Mouse (Mus musculus) cerebellum, adult 9-10 months (tissue): ENCODE measurements around the gene Pmm1.

Experiments used
- DNase-seq: peaks from one replicate; pipeline ENCODE4 v3.0.0; 2022

The Pmm1 gene

GRCm38 (mm10) chr15:81955414-81955813 is 5.3 kb downstream of the Pmm1 start:
- peak; percentile 27 for DNase-seq

DNA sequence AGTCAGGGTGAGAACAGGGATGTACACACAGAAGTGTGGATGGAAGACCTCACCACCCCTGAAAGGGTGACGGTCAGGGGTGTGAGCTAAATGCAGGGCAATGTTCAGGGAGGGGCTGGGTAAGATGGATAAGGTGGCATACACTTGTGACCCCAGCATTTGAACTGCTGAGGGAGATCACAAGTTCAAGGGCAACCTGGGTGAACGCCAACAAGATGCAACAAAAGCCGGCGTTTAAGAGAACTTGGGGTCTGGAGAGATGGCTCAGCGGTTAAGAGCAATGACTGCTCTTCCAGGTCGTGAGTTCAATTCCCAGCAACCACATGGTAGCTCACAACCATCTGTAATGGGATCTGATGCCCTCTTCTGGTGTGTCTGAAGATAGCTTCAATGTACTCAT is 6.0 kb downstream of the Pmm1 start:
- peak; percentile 50 for DNase-seq

GRCm38 (mm10) chr15:81954151-81954583 is 6.6 kb downstream of the Pmm1 start:
- peak; percentile 81 for DNase-seq

- no peak for DNase-seq
These were observed 8.4 kb downstream of the Pmm1 start for GRCm38 (mm10) chr15:81952310-81952709.

GRCm38 (mm10) chr15:81951159-81951558 is 9.6 kb downstream of the Pmm1 start:
- DNase-seq, result no peak

- no peak for DNase-seq
These were observed 10.0 kb downstream of the Pmm1 start for GRCm38 (mm10) chr15:81950716-81951115.

GRCm38 (mm10) chr15:81949476-81950131 is 11.1 kb downstream of the Pmm1 start:
- DNase-seq, result no peak

- DNase-seq, result no peak
These were observed 11.7 kb downstream of the Pmm1 start for GRCm38 (mm10) chr15:81949076-81949475.

- DNase-seq, result no peak
These were observed 17.5 kb downstream of the Pmm1 start for GRCm38 (mm10) chr15:81943176-81943749.

- DNase-seq, result no peak
These were observed 19.7 kb downstream of the Pmm1 start for GRCm38 (mm10) chr15:81941010-81941409.

- DNase-seq, result no peak
These were observed 20.5 kb downstream of the Pmm1 start for GRCm38 (mm10) chr15:81940219-81940618.

- DNase-seq, result no peak
These were observed 21.0 kb downstream of the Pmm1 start for GRCm38 (mm10) chr15:81939774-81940173.

- DNase-seq, result no peak
These were observed 21.5 kb downstream of the Pmm1 start for GRCm38 (mm10) chr15:81939157-81939715.

DNA sequence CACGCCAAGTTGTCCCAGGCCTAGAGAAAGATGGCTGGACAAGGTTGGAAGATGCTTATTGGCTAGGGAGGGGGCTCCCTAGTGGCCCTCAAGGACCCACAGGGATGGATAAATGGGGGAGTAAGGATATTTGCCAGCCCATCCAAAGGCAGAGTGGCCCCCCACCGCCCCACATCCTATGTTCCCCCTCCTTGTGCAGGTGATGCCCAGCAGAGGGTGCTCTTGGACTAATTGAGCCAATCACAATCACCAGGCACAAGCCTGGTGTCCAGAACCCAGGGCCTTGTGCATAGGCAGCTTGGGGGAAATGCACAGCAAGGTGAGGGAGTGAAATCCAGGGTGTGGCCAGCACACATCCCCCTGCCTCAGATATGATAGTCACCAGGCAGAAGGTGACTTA is 22.5 kb downstream of the Pmm1 start:
- peak; percentile 80 for DNase-seq

DNA sequence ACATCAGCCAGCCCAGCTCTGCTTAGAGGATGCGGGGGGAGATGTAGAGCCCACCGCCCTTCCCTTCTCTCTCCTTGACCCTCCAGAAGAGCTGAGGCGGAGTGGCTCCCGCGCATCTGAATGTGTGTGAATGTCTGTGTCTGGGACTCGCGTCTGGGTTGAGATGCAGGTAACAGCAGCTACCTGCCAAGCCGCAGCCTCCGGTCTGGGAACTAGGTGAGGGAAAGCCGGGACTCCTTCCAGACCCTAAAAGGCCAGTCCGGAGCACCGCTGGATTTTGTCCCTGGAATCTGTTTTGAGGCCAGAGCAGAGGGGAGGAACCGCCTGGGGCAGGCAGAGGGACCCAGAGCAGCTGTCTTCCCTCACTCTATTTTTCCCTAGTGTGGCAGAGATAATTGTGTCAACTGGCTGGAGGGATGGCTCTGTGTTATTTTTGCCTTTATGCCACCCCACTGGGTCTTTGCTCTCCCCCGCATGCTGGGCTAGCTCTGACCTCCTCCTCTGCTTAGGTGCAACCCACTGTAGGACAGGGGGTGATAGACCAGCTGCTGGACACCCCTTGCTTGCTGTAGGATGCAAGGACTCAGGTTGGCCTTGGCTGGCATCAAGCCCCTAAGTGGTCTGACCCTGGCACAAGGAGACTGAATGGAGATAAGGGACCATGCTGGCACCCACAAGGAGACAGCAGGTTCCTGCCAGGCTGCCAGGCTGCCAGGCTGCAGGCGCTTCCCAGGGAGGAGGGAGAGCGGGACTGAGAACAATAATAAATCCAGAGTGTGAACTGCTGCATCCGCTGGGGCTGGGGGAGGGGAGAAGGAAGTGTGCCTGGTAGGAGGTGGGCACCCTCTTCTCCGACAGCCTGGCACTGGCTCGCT is 23.4 kb downstream of the Pmm1 start:
- peak; percentile 75 for DNase-seq

DNA sequence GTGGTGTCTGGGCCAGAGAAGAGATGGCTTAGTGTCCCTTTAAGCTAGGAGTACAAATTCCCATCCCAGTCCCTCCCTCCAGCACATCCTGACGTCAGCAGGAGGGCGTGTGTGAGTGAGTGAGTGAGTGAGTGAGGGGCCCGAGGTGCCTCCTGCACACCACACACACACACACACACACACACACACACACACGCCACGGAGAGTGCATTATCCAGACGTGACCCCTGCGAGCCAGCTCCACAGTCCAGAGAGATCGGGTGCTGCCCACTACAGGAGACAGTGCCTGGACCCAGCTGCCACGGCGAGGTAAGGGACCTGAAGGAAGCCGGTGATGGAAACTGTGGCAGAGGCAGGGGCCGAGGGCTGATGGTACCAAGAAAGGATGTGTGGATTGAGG is 24.1 kb downstream of the Pmm1 start, which contains the start of gene Csdc2:
Gene Csdc2 (plus strand): TSS at position 81 of the 400 bp plus-strand sequence.
- peak; percentile 82 for DNase-seq

DNA sequence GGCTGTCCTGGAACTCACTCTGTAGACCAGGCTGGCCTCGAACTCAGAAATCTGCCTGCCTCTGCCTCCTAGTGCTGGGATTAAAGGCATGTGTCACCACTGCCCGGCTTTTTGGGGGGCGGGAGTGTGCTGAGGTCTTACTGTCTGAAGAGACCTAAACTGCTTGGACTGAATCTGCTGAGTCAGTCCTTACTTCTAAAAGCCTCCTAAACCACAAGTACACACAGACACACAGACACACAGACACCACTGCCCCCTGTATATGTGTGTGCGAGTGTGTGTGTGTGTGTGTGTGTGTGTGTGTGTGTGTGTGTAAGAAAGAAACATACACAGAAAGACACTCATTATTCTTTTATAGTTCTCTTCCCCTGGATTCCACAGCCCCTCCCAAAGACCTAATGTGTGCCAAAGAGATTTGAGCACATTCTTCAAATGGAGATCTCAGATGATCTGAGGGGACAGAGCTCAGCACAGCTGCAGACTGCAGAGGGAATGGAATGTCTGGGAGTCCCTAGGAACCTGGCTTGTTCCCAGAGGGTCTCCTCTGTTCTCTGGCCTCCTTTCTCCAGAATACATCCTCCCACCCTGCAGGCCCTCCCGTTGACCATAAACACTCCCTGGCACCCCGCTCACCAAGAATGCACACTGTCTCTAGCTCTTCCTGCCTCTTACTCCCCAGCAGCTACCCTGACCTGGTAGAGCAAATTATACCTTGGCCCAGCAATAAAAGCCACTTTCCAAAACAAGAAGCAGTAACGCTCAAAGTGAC is 24.7 kb downstream of the Pmm1 start:
- no peak for DNase-seq

DNA sequence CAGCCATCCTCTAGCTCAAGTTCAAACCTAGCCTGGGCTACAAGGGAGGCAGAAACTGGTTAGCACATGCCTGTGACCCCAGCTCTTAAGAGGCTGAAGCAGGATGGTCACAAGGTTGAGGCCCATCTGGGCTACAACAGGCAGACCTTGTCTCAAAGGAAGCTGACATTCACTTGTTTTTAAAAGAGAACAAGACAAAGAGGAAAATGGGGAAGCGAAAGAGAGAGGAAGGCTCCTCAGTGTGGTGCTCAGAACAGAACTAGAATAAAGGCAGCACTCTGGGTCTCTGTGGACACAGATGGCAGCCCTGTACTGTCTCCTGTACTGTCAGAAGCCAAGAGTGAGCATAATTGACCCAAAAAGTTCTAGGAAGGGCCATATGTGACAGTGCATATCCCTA is 26.7 kb downstream of the Pmm1 start:
- DNase-seq, result no peak

- DNase-seq, result no peak
These were observed 27.7 kb downstream of the Pmm1 start for GRCm38 (mm10) chr15:81932951-81933470.

DNA sequence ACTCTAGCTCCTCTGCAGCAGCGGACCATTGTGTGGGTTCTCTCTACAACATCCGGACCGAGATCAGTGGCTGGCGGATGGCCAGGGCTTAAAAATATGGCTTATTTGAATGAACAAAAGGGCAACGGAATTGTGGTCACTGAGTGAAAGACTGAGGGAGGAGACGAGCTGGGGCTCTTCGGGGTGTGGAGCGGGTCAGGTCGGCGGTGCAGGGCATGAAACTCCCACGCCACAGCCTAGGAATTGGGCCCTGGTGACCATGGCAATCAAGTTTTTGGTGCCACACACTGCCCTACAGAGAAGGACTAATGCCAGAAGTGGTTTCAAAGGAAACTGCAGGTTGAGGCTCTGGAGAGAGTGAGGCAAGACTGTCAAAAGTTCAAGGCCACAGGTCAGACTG is 32.5 kb downstream of the Pmm1 start:
- no peak for DNase-seq

- no peak for DNase-seq
These were observed 33.0 kb downstream of the Pmm1 start for GRCm38 (mm10) chr15:81927741-81928140.

DNA sequence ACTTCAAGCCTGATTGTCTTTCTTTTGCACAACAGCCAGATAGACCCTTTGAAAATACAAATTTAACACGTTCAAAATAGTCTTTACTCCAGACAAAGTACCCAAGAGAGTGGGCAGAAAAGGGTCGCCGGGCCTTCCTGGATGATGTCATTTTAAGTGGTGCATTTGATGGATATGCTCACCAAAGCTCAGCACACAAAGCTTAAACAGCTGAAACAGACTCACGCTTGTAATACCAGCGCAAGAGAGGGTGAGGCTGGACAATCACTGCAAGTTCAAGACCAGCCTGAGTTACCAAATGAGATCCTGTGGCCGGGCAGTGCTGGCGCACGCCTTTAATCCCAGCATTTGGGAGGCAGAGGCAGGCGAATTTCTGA is 34.3 kb downstream of the Pmm1 start:
- no peak for DNase-seq
